Mouse (Mus musculus) gastrocnemius, adult 2 months (tissue): ENCODE data around the gene Ostm1. TPM values are rescaled to one million over a fixed set of nuclear protein-coding genes. Genes with fewer than 3 reads are reported as not detected.

ENCODE experiments used
- DNase-seq: peaks from one replicate; pipeline ENCODE4 v3.0.0; 2022
- H3K27ac ChIP-seq: fragments of 200-600 bp; 2 replicates; pipeline ENCODE4 v1.8.1; 2022; ENCODE audit warnings: mild to moderate bottlenecking
- H3K4me3 ChIP-seq: fragments of 200-600 bp; 2 replicates; pipeline ENCODE4 v1.8.1; 2022; ENCODE audit warnings: mild to moderate bottlenecking, moderate library complexity
- CTCF ChIP-seq: fragments of 200-600 bp; IDR thresholded peaks from 2 replicates; pipeline ENCODE4 v1.8.1; 2022; ENCODE audit warnings: antibody characterized with exemption, mild to moderate bottlenecking, moderate library complexity
- intact Hi-C: fragments of 180-260 bp; cut with DNase I; formaldehyde crosslinking; loops from one replicate; pipeline ENCODE4 v1.15.1; 2025
- total RNA-seq, 2 experiments: library from RNA; stranded (reverse); gene quantifications; 2 replicates each; pipeline ENCODE4 v1.2.3; 2021

Gene Ostm1
- total RNA-seq, 2 experiments from 2014 or later = 14.7 to 22.2 TPM

DNA sequence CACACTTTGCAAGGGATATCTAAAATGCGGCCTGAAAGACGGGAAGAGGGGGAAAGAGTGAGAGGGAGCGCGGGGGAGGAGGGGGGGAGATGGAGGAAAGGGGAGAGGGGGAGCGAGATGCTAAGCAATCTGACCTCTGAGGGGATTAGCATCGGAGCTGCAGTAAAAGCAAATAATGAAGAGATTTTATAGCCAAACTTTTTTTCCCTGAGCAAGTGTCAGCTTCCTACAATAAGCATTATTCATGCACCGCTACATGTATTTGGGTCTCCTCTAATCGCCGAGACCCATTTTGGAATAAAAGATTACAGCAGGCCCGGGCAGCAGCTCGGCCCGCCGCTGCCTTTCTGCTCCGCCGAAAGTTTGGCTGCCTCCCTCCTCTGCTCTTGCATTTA, 5.3 kb upstream of the Ostm1 start:
- no peak for DNase-seq
- intact Hi-C loops = no loop called here
- H3K4me3 ChIP-seq = no peak overlapping the region
- no peak for TF ChIP-seq CTCF
- no peak overlapping the region for H3K27ac ChIP-seq

- Histone ChIP-seq H3K4me3 (peak overlapping the region; percentile 53), H3K27ac (no peak overlapping the region)
- no peak for DNase-seq
- TF ChIP-seq CTCF = no peak
- intact Hi-C loops = no loop called here
These were observed 4.7 kb upstream of the Ostm1 start for GRCm38 (mm10) chr10:42578698-42579474.

DNA sequence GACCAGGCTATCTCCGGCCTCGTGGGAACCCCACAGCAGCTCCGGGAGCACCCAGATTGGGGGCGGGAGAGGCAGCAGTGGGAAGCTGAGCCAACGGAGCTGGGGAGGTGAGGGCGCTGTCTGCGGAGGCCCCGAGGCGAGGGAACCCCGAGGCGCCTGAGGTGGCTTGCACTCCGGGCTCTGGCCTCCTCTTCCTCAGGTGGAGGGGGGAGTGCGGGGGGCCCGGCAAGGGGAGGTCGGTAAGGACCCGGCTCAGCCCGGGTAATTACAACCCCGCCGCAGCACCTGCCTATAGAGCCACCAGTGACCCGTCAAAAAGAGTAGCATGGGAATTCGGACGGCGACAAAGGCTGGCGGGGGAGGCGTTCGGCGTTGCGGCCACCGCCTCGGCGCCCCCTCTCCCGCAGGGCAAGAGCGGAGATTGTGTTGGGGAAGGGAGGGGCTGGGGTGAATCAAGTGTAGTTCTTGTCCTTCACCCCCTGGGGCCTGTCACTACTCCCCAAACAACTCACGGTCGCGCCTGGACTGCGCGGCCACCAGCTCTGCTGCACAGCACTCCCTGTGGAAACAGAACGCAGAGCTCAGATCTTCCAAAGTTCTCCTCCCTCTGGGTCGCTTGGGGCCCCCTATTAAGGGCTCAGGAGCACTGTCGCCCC, 4.0 kb upstream of the Ostm1 start:
- TF ChIP-seq CTCF = no peak
- Histone ChIP-seq H3K27ac (no peak overlapping the region), H3K4me3 (peak overlapping the region; percentile 53)
- DNase-seq = peak; percentile 26
- intact Hi-C loops = loop anchor here (5.0 kb wide), 1 partner anchor 53 kb away; no protein-coding TSS in a partner anchor

DNA sequence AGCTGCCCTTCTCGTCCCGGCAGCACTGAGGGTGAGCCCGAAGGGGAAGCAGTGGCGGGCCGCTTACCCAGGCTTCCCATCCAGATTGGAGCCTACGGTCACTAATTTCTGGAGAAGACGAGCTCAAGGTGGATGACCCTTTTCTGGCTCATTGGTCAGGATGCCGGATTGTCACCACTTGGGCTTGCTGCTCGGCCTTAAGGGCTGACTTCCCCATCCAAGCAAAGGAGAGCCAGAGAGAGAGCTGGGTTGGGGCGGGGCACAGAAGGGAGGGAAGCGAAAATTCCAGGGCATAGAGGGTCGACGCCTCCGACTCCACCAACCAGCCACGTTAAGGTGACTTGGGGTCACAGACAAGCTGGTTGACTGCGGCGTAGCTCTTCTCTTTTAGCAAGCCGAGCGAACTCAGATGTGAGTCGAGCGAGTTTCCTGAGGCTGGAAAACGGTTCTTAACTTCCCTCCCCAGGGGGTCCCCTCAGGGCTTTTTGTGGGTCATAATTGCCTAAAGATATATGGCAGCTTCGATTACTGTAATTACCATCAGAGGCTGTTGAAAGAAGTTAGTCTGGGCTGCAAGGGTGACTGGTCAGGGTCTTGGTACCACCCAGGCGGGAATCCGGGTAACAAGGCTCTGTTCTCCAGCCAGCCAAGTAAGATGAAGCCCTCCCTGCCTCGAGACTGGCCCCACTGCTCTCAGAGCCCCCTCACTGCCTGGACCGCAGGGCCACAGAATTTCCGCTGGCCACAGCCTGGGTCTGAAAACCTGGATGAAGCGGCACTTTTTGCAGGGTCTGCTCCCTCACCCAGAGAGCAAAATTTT, 3.3 kb upstream of the Ostm1 start:
- Histone ChIP-seq H3K4me3 (peak overlapping the region; percentile 53), H3K27ac (no peak overlapping the region)
- intact Hi-C loops = loop anchor here (5.0 kb wide), 1 partner anchor 52 kb away; no protein-coding TSS in a partner anchor
- no peak for DNase-seq
- no peak for TF ChIP-seq CTCF

GRCm38 (mm10) chr10:42580951-42581277, 2.7 kb upstream of the Ostm1 start:
- DNase-seq = no peak
- Histone ChIP-seq H3K27ac (no peak overlapping the region), H3K4me3 (no peak overlapping the region)
- intact Hi-C loops = loop anchor here (5.0 kb wide), 1 partner anchor 51 kb away; no protein-coding TSS in a partner anchor
- TF ChIP-seq CTCF = no peak

GRCm38 (mm10) chr10:42581694-42582565, 1.7 kb upstream of the Ostm1 start:
- TF ChIP-seq CTCF = no peak
- no peak for DNase-seq
- peak overlapping the region; percentile 58 for H3K4me3 ChIP-seq
- intact Hi-C loops = loop anchor here (5.0 kb wide), 1 partner anchor 50 kb away; no protein-coding TSS in a partner anchor
- no peak overlapping the region for H3K27ac ChIP-seq

- intact Hi-C loops = loop anchor here (5.0 kb wide), 1 partner anchor 50 kb away; no protein-coding TSS in a partner anchor
- Histone ChIP-seq H3K27ac (no peak overlapping the region), H3K4me3 (peak overlapping the region; percentile 58)
- DNase-seq = peak; percentile 23
- no peak for TF ChIP-seq CTCF
These were observed 984 bp upstream of the Ostm1 start for GRCm38 (mm10) chr10:42582566-42583110.

DNA sequence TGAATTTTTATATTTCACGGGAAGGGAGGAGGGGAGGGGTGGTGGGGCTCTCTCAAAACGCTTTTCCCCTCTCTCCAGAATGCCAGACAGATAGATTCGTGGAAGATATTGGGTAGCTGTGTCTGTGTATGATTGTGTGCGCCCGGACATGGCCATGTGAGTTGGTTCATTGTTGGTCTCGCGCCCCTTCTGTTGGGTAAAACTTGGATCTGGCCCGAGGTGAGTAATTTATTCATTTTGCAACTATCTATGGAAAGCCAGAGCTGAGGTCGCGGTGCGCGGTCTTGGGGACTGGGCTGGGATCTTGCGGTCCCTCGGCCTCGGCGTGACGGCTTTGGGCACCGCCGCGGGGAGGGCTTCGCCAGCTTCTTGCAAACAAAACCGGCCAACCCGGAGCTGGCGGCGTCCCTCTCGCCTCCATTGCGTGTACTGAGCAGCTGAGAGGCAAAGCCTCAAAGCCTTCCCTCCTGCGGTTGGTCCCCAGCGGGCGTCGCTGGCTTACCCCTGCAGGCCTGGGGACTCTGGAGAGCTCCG, 347 bp downstream of the Ostm1 start:
- intact Hi-C loops = loop anchor here (5.0 kb wide), 1 partner anchor 48 kb away; no protein-coding TSS in a partner anchor
- DNase-seq = peak; percentile 26
- no peak for TF ChIP-seq CTCF
- H3K27ac ChIP-seq = no peak overlapping the region
- peak overlapping the region; percentile 58 for H3K4me3 ChIP-seq

DNA sequence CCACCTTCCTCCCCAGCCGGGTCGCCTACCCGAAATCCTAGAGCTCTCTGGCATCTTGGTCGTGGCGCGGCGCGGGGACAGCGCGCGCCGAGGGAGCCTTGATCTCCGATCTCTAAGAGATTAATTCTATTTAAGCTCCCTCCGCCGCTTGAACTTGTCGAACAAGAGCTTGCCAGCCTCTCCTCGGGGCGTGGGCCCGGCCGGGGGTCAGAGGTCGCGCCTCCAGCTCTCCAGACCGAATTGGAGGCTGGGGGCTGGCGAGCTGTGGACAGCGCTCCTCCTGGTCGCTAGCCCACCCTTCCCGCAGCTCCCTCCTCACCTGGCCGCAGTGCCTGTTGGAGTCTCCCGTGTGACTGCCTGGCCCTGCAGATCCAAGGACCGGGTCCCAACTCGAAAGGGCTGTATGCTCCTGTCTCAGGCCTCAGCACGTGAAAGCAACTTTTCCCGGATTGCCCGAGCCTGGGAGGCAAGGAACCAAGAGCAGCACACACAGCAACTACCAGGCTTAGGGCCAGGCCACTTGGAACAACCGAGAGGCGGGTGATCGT, 888 bp downstream of the Ostm1 start:
- intact Hi-C loops = loop anchor here (5.0 kb wide), 1 partner anchor 48 kb away; no protein-coding TSS in a partner anchor
- DNase-seq = no peak
- Histone ChIP-seq H3K4me3 (peak overlapping the region; percentile 58), H3K27ac (no peak overlapping the region)
- TF ChIP-seq CTCF = no peak

GRCm38 (mm10) chr10:42585156-42585555, 1.5 kb downstream of the Ostm1 start:
- no peak for TF ChIP-seq CTCF
- no peak for DNase-seq
- Histone ChIP-seq H3K27ac (no peak overlapping the region), H3K4me3 (no peak overlapping the region)
- intact Hi-C loops = no loop called here

DNA sequence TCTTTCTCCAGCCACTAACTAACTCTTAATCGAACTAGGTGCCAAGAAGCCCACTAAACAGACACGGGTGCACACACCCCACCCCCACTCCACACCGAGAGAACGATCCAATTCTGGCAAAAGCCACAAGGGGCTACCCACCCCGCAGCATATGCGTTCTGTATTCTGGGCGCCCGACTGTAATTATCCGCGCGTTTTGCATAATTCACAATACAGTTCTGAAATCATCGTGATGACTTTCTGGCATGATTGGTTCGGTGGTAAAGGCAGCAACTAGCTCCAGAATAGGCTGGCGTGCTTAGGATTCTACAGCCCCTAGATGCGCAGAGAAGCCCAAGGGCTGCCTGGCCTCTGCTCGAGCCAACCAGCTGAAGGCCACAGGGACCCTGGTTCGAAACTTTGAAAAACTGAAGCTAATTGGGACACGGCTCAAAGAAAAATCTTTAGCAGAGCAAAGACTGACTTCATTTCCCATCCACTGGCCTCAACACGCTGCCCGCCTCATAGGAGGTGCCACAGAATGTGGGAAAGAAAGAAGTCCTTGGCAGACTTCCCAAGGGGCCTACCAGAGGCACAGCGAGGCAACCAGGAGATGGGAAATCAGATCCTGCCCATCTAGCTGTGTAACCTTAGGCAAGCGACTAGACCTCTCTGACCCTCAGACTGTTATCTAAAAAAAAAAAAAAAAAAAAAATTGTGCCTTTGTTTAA, 2.1 kb downstream of the Ostm1 start:
- no peak for TF ChIP-seq CTCF
- DNase-seq = no peak
- no peak overlapping the region for H3K27ac ChIP-seq
- H3K4me3 ChIP-seq = no peak overlapping the region
- intact Hi-C loops = no loop called here
